Mouse (Mus musculus) spleen, postnatal 10 days (tissue): Measurements from ENCODE around the gene Rpl4.
"Not testable (repeated sequence)": the region's sequence is repeated elsewhere in the genome, so short reads cannot be mapped to it uniquely, and the experiment has no call there.

Experiments
- DNase-seq, 2 experiments: peaks; one replicate each; pipeline ENCODE4 v3.0.0; 2021 to 2022; ENCODE audit warnings: low spot score in 2 of 2

Rpl4 gene

DNA sequence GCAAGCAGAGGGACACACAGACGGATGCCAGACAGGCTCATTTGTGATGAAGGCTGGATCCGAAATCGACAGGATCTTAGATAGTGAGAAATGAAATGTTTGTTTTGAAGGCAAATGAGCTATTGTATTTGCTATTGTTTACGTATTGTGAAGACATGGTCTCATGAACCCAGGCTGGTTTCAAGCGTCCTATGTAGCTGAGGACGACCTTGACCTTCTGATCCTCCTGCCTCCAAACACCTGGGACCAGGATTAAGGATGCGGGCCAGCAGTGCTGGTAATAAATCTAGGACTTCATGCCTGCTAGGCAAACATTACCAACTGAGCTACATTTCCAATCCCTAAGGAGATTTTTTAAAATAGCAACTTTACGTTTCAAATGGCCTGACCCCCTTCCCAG lies 24.3 kb downstream of the Rpl4 start:
- no peak for DNase-seq

- DNase-seq, result no peak
These were observed 25.0 kb downstream of the Rpl4 start for GRCm38 (mm10) chr9:64198068-64198762.

- DNase-seq, result not testable (repeated sequence)
These were observed 25.7 kb downstream of the Rpl4 start for GRCm38 (mm10) chr9:64198763-64199418.

DNA sequence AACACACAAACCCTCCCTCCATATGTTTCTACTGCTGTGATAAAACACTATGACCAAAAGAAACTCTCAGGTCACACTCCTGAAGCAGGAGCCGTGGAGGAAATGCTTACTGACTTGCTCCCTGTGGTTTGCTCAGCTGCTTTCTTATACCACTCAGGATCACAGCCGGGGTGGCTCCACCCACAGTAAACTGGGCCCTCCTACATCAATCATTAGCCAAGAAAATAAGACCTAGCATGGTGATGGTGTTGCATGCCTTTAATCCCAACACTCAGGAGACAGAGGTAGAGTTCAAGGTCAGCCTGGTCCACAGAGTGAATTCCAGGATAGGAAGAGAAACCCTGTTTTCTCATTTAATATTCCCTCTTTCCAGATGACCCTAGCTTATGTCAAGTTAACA lies 26.7 kb downstream of the Rpl4 start:
- no peak for DNase-seq

DNA sequence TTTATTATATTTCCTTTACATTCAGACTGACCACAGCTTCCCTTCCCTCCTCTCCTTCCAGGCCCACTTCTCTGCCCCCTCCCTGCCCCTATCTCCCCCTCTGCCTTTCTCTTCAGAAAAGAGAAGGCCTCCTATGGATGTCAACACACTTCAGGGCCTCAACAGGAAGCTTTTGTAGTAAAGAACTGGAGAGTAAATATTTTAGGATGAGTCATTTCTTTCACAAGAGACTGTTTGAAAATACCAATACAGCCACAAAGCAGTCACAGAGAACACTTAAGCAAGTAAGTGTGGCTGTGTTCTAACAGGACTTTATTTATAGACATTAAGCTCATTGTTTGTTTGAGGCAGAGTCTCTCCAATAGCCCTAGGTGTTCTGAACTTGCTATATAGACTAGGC lies 29.2 kb downstream of the Rpl4 start:
- DNase-seq, result no peak

DNA sequence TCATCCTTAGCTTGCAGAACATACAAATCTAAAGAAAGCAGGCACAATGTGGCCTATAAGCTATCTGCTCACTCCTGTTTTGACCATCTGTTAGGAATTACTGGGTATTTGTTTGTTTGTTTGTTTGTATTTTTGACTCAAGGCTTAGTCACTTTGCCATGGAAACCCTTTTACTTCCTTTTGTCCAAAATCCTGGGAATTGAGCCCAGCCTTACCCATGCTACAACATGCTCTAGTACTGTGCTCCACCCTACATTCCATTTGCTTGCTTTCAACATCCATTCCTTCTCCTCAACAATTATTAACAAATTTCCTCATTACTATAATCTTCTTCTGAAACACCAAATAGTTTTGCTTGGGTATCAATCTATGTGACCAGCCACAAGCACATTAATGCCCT lies 29.7 kb downstream of the Rpl4 start:
- DNase-seq, result no peak

- no peak for DNase-seq
These were observed 34.4 kb downstream of the Rpl4 start for GRCm38 (mm10) chr9:64207509-64208084.

GRCm38 (mm10) chr9:64214452-64214851 lies 41.3 kb downstream of the Rpl4 start:
- no peak for DNase-seq

DNA sequence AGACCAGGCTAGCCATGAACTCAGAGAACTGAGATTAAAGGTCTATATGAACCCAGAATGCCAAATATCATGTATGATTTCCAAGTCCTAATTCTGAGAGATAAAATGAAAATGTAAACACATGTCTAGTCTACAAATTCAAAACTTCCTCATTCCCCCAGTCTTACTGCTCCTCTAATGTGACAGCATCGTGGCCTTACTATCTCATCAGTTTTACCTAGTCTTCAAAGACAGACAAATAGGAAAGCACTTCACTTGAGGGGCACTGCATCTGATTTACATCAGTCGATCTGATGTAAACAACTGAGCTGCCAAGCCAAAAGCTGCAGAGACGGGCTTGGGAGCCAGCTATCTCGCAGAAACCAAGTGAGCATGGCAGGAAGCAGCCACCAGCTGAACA lies 42.9 kb downstream of the Rpl4 start:
- no peak for DNase-seq

- no peak for DNase-seq
These were observed 43.5 kb downstream of the Rpl4 start for GRCm38 (mm10) chr9:64216641-64217040.

GRCm38 (mm10) chr9:64217887-64218286 lies 44.7 kb downstream of the Rpl4 start:
- DNase-seq, result no peak

GRCm38 (mm10) chr9:64219305-64219704 lies 46.1 kb downstream of the Rpl4 start:
- DNase-seq, result no peak

GRCm38 (mm10) chr9:64219772-64220420 lies 46.7 kb downstream of the Rpl4 start:
- DNase-seq, result no peak

GRCm38 (mm10) chr9:64220603-64221002 lies 47.4 kb downstream of the Rpl4 start:
- no peak for DNase-seq

- no peak for DNase-seq
These were observed 48.3 kb downstream of the Rpl4 start for GRCm38 (mm10) chr9:64221480-64221879.

DNA sequence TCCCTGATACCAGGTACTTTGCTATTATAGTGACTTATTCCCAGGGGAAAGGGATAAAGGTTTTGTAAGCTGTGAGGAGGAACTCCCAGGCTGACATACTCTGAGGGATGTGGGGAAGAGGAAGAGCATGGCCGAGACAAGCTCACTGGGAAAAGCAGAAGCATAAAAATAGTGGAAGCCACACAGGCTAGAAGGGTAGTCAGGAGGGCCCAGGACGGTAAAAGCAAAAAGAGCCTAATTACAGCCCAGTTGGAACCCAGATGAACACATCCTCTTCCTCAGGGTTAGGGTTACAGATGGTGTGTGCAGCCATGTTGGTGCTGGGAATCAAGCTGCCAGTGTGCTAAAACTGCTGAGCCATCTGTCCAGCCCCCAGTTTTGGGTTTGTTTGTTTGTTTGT lies 48.9 kb downstream of the Rpl4 start:
- no peak for DNase-seq

GRCm38 (mm10) chr9:64225805-64226204 lies 52.6 kb downstream of the Rpl4 start:
- no peak for DNase-seq

GRCm38 (mm10) chr9:64227736-64228135 lies 54.6 kb downstream of the Rpl4 start:
- DNase-seq, result peak in 1 of 2 experiments; percentile 15
